Mouse (Mus musculus) testis, adult 2 months (tissue): Measurements from ENCODE around the gene Hip1. TPM values are rescaled to one million over a fixed set of nuclear protein-coding genes. Genes with fewer than 3 reads are reported as not detected.
A peak's percentile ranks its signal among the peaks of the same experiment; 100 is the strongest.

Experiments
- H3K27ac ChIP-seq: fragments of 200-500 bp; 2 replicates; pipeline ENCODE4 v1.5.1; 2012; ENCODE audit warnings: low read depth, low read length; ENCODE audit not compliant: control insufficient read depth, insufficient read depth
- H3K27me3 ChIP-seq: fragments of 200-500 bp; 2 replicates; pipeline ENCODE4 v1.6.1; 2012; ENCODE audit warnings: mild to moderate bottlenecking, low read length, moderate library complexity; ENCODE audit not compliant: control insufficient read depth, insufficient read depth
- H3K36me3 ChIP-seq: fragments of 200-500 bp; 2 replicates; pipeline ENCODE4 v1.6.1; 2012; ENCODE audit warnings: mild to moderate bottlenecking, low read length; ENCODE audit not compliant: control insufficient read depth, insufficient read depth
- H3K4me1 ChIP-seq: fragments of 200-500 bp; 2 replicates; pipeline ENCODE4 v1.6.1; 2012; ENCODE audit warnings: low read length; ENCODE audit not compliant: control insufficient read depth, insufficient read depth
- H3K4me3 ChIP-seq: fragments of 200-500 bp; 2 replicates; pipeline ENCODE4 v1.5.1; 2012; ENCODE audit warnings: low read depth, mild to moderate bottlenecking, low read length, moderate library complexity, mixed read lengths; ENCODE audit not compliant: control insufficient read depth
- CTCF ChIP-seq: fragments of 200-500 bp; IDR thresholded peaks from 2 replicates; pipeline ENCODE4 v1.5.1; 2012; ENCODE audit warnings: low read depth, mild to moderate bottlenecking, inconsistent platforms, low read length, moderate library complexity; ENCODE audit not compliant: control insufficient read depth, insufficient read depth, insufficient replicate concordance
- POLR2A ChIP-seq: fragments of 200-500 bp; IDR thresholded peaks from 2 replicates; pipeline ENCODE4 v1.6.1; 2012; ENCODE audit warnings: low read depth, mild to moderate bottlenecking, inconsistent platforms, low read length, moderate library complexity; ENCODE audit not compliant: control insufficient read depth
- polyA plus RNA-seq: library from polyadenylated mRNA; depleted of rRNA; stranded (reverse); fragments of >200 nt; gene quantifications from 2 replicates; pipeline ENCODE4 v1.2.3, GENCODE M21; 2012; rRNA removed

The Hip1 gene
- 8.6 and 8.9 TPM in 2 replicates for polyA plus RNA-seq

DNA sequence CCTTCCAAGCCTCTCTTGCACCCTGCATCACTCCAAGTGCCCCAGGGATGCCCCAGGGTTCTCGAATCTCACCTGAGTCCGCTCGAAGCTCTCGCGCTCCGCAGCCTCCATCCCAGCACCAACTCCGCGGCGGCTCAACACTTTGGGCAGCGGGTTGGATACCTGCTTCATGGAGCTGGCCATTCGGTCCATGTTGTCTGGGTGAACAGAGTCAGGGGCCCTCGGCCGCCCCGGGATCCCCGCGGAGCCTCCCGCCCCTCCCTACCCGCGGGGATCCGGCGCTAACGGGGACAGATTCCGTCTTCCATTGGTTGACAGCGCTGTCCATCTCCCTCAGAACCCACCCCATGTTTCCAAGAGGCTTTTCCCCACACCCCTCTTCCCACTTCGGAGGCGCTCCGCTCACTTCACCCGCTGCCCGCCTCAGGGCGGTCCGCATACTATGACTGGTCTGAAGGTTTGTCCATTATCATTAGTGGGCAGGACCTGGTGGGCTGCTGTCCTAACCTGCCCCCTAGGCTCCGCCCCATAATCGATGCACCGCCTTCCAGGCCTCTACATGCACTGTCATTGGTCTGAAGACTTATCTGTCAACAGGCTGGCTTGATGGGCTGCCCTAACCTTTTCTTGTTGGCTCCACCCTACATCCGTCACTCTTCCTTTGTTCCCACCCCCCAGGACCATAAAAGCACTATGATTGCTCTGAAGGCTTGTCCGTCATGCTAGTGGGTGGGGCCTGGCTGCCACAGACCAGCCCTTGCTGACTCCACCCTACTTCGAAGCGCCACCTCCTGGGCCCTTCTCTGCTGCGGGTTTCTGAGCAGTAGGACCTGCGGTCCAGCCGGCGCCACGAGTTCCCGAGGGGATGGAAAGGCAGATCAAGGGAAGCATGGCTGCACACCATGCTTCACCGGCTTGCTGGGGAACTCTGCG is at the start of gene Hip1:
Gene Hip1 (minus strand): TSS at position 256 of the 933 bp plus-strand sequence.
- H3K4me1 ChIP-seq, result peaks cover 10% of the 10 kb centered on the region
- H3K27ac ChIP-seq, result no peak within 1 kb of the TSS; the same call in 1 of the 2 replicates
- TF ChIP-seq CTCF (peak; percentile 30; the same call in 1 of the 2 replicates), POLR2A (0 out of 2 replicates have a peak, but pooled peaks have one; percentile 20)

DNA sequence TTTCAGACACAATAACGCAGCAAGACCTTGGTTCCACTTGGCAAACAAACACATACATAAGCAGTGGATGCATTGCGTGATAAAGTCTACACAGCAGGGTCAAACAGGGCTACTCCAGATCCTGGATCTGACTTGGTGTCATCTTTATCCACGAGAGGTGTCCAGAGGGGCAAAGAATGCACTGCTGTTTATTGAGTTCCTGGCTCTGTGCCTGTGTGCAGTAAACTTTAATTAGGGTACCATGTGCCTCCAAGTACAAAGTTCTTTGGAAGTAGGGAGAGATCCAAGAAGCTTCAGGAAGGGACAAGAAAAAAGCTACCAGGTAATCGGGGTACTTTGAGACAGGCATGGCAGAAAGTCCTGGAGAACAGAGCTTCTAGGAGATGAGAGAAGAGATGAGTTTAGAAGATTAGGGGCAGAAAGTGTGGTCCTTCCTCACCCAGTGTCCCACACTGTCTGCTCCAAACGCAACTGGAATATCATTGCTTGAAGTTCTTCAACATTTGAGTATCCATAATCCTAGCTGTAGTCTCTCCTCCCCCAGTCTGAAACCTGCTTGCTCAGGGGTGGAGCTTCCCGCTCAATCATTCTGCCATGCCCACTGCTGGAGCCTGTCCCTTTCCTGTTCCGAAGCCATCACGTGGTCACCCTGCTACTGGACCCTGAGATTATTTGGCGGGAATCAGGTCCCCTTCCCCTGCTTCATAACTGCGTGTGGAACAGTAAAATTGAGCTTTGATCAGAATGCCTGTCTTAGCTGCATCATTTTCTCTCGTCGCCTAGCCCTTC is 45.3 kb upstream of the Hip1 start:
- TF ChIP-seq POLR2A (no peak), CTCF (no peak)
- Histone ChIP-seq H3K27me3 (no peaks in the 10 kb centered on the region), H3K4me1 (no peaks in the 10 kb centered on the region), H3K36me3 (no peaks in the 10 kb centered on the region), H3K27ac (no peak overlapping the region), H3K4me3 (no peak overlapping the region)

More for the DNA sequence above, at the start of gene Hip1:
- Histone ChIP-seq H3K36me3 (no peaks in the 10 kb centered on the region), H3K27me3 (no peaks in the 10 kb centered on the region), H3K4me3 (peak within 1 kb of the TSS; percentile 88)

DNA sequence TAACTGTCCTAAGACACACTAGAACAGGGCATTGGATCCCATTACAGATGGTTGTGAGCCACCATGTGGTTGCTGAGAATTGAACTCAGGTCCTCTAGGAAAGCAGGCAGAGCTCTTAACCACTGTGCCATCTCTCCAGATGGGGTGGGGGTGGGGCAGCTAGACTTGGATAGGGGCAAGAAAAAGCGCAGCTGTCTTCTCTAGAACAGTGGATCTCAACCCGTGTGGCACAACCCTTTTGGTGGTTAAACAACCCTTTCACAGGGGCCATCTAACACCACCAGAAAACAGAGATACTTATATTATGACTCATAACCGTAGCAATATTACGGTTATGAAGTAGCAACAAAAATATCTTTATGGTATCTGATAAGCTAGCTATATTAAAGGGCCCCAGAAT is 42.8 kb upstream of the Hip1 start:
- H3K4me1 ChIP-seq, result no peaks in the 10 kb centered on the region

DNA sequence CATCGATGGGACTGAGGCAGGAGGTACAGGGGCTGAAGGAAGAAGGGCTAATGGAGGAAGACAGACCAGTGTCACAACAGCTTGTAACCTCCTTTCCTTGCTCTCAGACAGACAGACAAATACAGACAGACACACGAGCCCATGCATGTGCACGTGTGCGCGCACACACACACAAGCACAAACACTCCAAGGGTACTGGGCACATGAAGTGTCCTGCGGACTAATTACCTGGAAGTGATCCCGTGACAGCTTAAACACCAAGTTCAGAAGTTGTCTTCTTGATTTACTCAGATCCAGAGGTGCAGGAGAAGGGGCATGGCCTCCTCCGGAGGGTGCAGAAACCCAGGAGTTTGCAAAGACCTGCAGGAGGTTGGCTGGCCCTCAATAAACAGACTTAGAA is 40.8 kb upstream of the Hip1 start:
- Histone ChIP-seq H3K4me1 (no peaks in the 10 kb centered on the region), H3K4me3 (no peak overlapping the region), H3K36me3 (no peaks in the 10 kb centered on the region), H3K27ac (no peak overlapping the region), H3K27me3 (no peaks in the 10 kb centered on the region)
- no peak for TF ChIP-seq POLR2A
- no peak for TF ChIP-seq CTCF

More for the DNA sequence above, 42.8 kb upstream of the Hip1 start:
- Histone ChIP-seq H3K27me3 (no peaks in the 10 kb centered on the region), H3K27ac (no peak overlapping the region), H3K36me3 (no peaks in the 10 kb centered on the region), H3K4me3 (no peak overlapping the region)
- TF ChIP-seq POLR2A (no peak), CTCF (no peak)

DNA sequence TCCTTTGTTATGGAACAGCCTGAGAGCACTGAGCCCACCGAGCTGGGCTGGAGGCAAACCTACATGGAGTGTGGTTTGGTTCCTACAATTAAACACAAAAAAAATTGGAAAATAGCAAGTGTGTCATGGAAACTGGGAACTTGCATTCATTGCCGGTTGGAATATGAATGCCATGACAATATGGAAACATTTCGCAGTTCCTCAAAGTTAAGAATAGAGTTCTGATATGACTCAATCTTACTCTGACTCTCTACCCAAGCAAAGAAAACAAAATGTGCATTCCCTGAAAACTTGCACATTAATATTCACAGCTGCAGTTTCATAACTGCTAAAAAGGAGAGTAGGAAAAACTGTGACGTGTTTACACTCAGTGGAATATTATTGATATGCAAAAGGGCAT is 37.4 kb upstream of the Hip1 start:
- Histone ChIP-seq H3K4me3 (no peak overlapping the region), H3K4me1 (peaks cover 14% of the 10 kb centered on the region), H3K36me3 (no peaks in the 10 kb centered on the region), H3K27ac (no peak overlapping the region), H3K27me3 (no peaks in the 10 kb centered on the region)
- no peak for TF ChIP-seq CTCF
- TF ChIP-seq POLR2A, result no peak

DNA sequence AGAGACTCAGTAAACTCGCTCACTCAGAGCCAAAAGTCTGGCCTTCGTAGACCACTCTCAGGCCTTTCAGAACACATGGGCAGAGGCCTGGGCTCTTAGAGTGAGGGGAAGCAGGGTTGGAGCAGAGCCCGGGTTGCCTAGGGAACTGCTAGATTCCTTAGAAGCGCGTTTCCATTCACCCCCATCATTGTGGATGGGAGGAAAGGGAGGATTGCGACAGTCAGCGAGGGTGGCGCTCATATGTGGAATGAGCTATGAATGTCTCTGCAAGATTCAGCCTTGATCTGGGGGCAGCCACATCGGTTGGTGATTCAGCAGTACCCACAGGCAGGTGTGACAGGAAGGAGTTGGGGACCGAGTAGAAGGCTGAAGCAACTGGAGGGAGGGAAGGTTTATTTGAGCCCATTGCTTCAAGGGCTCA is 34.4 kb upstream of the Hip1 start:
- H3K27ac ChIP-seq, result no peak overlapping the region
- no peak for TF ChIP-seq CTCF
- no peak for TF ChIP-seq POLR2A
- H3K36me3 ChIP-seq, result no peaks in the 10 kb centered on the region
- no peaks in the 10 kb centered on the region for H3K27me3 ChIP-seq
- H3K4me3 ChIP-seq, result no peak overlapping the region
- H3K4me1 ChIP-seq, result peaks cover 14% of the 10 kb centered on the region

DNA sequence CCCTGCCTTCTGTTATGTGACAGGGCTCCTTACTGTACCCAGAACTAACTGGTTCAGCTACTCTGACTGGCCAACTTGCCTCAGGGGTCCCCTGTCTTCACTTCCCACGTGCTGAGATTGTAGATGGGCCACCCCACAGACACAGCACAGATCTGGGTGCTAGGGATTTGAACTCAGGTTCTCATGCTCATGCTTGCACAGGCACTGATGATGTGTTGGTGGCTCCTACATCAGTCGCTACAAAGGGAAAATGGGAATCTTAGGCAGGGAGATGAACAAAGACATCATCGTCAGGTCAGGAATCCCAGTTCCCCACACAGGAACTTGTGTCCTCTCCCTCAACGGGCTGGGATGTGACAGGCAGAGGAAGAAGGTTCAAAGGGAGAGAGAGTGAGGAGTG is 31.1 kb upstream of the Hip1 start:
- H3K36me3 ChIP-seq, result no peaks in the 10 kb centered on the region
- H3K4me3 ChIP-seq, result no peak overlapping the region
- peaks cover 14% of the 10 kb centered on the region for H3K4me1 ChIP-seq
- H3K27ac ChIP-seq, result no peak overlapping the region
- TF ChIP-seq CTCF, result no peak
- H3K27me3 ChIP-seq, result no peaks in the 10 kb centered on the region
